Mouse (Mus musculus) lung, embryonic 14.5 days (tissue): ENCODE results near the gene Bcl7a. TPM values are rescaled to one million over a fixed set of nuclear protein-coding genes. Genes with fewer than 3 reads are reported as not detected.

Experiments
- ATAC-seq: fragments of 200-750 bp; cut with Nextera tagmentation; 2 replicates; pipeline ENCODE4 v1.8.0; 2017; ENCODE audit warnings: mild to moderate bottlenecking, moderate TSS enrichment, moderate library complexity; ENCODE audit not compliant: insufficient read depth
- DNase-seq: peaks from one replicate; pipeline ENCODE4 v3.0.0-alpha.2; 2015
- H3K27ac ChIP-seq: fragments of 300-500 bp; sonication (generic); 2 replicates; pipeline ENCODE4 v1.5.1; 2014; ENCODE audit warnings: low read depth, mild to moderate bottlenecking, moderate library complexity
- H3K27me3 ChIP-seq: fragments of 300-500 bp; sonication (generic); 2 replicates; pipeline ENCODE4 v1.6.1; 2014; ENCODE audit warnings: low read length, control low read depth; ENCODE audit not compliant: insufficient read depth
- H3K36me3 ChIP-seq: fragments of 300-500 bp; sonication (generic); 2 replicates; pipeline ENCODE4 v1.6.1; 2014; ENCODE audit warnings: control low read depth; ENCODE audit not compliant: insufficient read depth
- H3K4me1 ChIP-seq: fragments of 300-500 bp; sonication (generic); 2 replicates; pipeline ENCODE4 v1.6.1; 2014; ENCODE audit warnings: antibody characterized with exemption, control low read depth; ENCODE audit not compliant: insufficient read depth
- H3K4me2 ChIP-seq: fragments of 300-500 bp; sonication (generic); 2 replicates; pipeline ENCODE4 v1.6.1; 2014; ENCODE audit warnings: mild to moderate bottlenecking
- H3K4me3 ChIP-seq: fragments of 300-500 bp; sonication (generic); 2 replicates; pipeline ENCODE4 v1.5.1; 2014; ENCODE audit warnings: low read depth, low read length
- H3K9ac ChIP-seq: fragments of 300-500 bp; sonication (generic); 2 replicates; pipeline ENCODE4 v1.6.1; 2014
- H3K9me3 ChIP-seq: fragments of 300-500 bp; sonication (generic); 2 replicates; pipeline ENCODE4 v1.6.1; 2016; ENCODE audit warnings: low read depth, low read length, control low read depth
- CTCF ChIP-seq: IDR thresholded peaks from 2 replicates; pipeline ENCODE4 v1.5.1; 2016; ENCODE audit warnings: antibody characterized with exemption, low read depth
- WGBS: fragments of 180-500 bp; shearing (Covaris S2); extraction: QIAGEN DNeasy Blood & Tissue Kit; methylation state at CpG from one replicate; pipeline ENCODE4 v1.1.7; 2014; 5-methylcytosine and 5-hydroxymethylcytosine counted together
- polyA plus RNA-seq: library from polyadenylated mRNA; unstranded; fragments of >200 nt; fragmentation: Nextera tagmentation; extraction: Ambion mirVana; gene quantifications from 2 replicates; pipeline ENCODE4 v1.2.1, GENCODE M21; 2014

Gene Bcl7a
- polyA plus RNA-seq, 1 experiment from 2014 or later = 24.9 TPM

GRCm38 (mm10) chr5:123377120-123377955, 33.7 kb downstream of the Bcl7a start:
- ATAC-seq (peak; percentile 56), DNase-seq (peak; percentile 88)
- H3K4me3 ChIP-seq = no peak overlapping the region
- peaks cover 9% of the 10 kb centered on the region for H3K27me3 ChIP-seq
- H3K4me1 ChIP-seq = peaks cover 7% of the 10 kb centered on the region; the same call in 1 of the 2 replicates
- H3K9ac ChIP-seq = no peak overlapping the region
- H3K4me2 ChIP-seq = peak overlapping the region; percentile 19
- H3K27ac ChIP-seq = peak overlapping the region; percentile 54; the same call in 1 of the 2 replicates
- 59% methylated on average over 15 of the region's 15 CpGs for WGBS
- TF ChIP-seq CTCF = peak; percentile 96
- no peaks in the 10 kb centered on the region for H3K9me3 ChIP-seq
- peaks cover 18% of the 10 kb centered on the region for H3K36me3 ChIP-seq

- peaks cover 7% of the 10 kb centered on the region; the same call in 1 of the 2 replicates for H3K4me1 ChIP-seq
- no peak overlapping the region for H3K4me2 ChIP-seq
- no peak for TF ChIP-seq CTCF
- no peak overlapping the region for H3K4me3 ChIP-seq
- H3K9me3 ChIP-seq = no peaks in the 10 kb centered on the region
- H3K27ac ChIP-seq = no peak overlapping the region
- H3K27me3 ChIP-seq = peaks cover 10% of the 10 kb centered on the region
- ATAC-seq (no peak), DNase-seq (no peak)
- WGBS = 73% methylated on average over 9 of the region's 9 CpGs
- H3K9ac ChIP-seq = no peak overlapping the region
- peaks cover 6% of the 10 kb centered on the region for H3K36me3 ChIP-seq
Observed at GRCm38 (mm10) chr5:123378712-123379111, 35.1 kb downstream of the Bcl7a start.

GRCm38 (mm10) chr5:123379504-123379931, 35.9 kb downstream of the Bcl7a start:
- ATAC-seq (no peak), DNase-seq (no peak)
- H3K9me3 ChIP-seq = no peaks in the 10 kb centered on the region
- no peak overlapping the region for H3K4me3 ChIP-seq
- peaks cover 7% of the 10 kb centered on the region; the same call in 1 of the 2 replicates for H3K4me1 ChIP-seq
- TF ChIP-seq CTCF = no peak
- H3K27ac ChIP-seq = no peak overlapping the region
- no peak overlapping the region for H3K4me2 ChIP-seq
- H3K27me3 ChIP-seq = peaks cover 10% of the 10 kb centered on the region
- peaks cover 3% of the 10 kb centered on the region; the same call in 1 of the 2 replicates for H3K36me3 ChIP-seq
- 50% methylated on average over 5 of the region's 5 CpGs for WGBS
- H3K9ac ChIP-seq = no peak overlapping the region

- Histone ChIP-seq H3K4me3 (no peak overlapping the region), H3K9ac (no peak overlapping the region), H3K4me2 (peak overlapping the region; percentile 36; the same call in 1 of the 2 replicates), H3K36me3 (no peaks in the 10 kb centered on the region), H3K4me1 (peaks cover 7% of the 10 kb centered on the region; the same call in 1 of the 2 replicates), H3K9me3 (no peaks in the 10 kb centered on the region), H3K27ac (no peak overlapping the region), H3K27me3 (peaks cover 10% of the 10 kb centered on the region)
- WGBS = 9% methylated on average over 20 of the region's 20 CpGs
- DNase-seq = peak; percentile 66
- ATAC-seq = no peak
- TF ChIP-seq CTCF = no peak
Observed at GRCm38 (mm10) chr5:123381968-123382367, 38.3 kb downstream of the Bcl7a start.

- H3K4me2 ChIP-seq = no peak overlapping the region
- WGBS = 80% methylated on average over 8 of the region's 8 CpGs
- ATAC-seq = no peak
- H3K27me3 ChIP-seq = peaks cover 10% of the 10 kb centered on the region
- TF ChIP-seq CTCF = no peak
- no peak overlapping the region for H3K9ac ChIP-seq
- H3K36me3 ChIP-seq = no peaks in the 10 kb centered on the region
- no peak overlapping the region for H3K4me3 ChIP-seq
- no peak overlapping the region for H3K27ac ChIP-seq
- no peaks in the 10 kb centered on the region for H3K9me3 ChIP-seq
- DNase-seq = no peak
- H3K4me1 ChIP-seq = peaks cover 4% of the 10 kb centered on the region; the same call in 1 of the 2 replicates
Observed at GRCm38 (mm10) chr5:123382686-123383085, 39.1 kb downstream of the Bcl7a start.

- TF ChIP-seq CTCF = no peak
- H3K4me1 ChIP-seq = no peaks in the 10 kb centered on the region; the same call in none of the 2 replicates
- 25% methylated on average over 3 of the region's 3 CpGs for WGBS
Observed at GRCm38 (mm10) chr5:123388452-123388851, 44.8 kb downstream of the Bcl7a start.

More at GRCm38 (mm10) chr5:123388452-123388851, 44.8 kb downstream of the Bcl7a start:
- Histone ChIP-seq H3K4me3 (no peak overlapping the region), H3K27me3 (no peaks in the 10 kb centered on the region), H3K27ac (no peak overlapping the region), H3K9ac (no peak overlapping the region), H3K9me3 (no peaks in the 10 kb centered on the region), H3K4me2 (no peak overlapping the region), H3K36me3 (no peaks in the 10 kb centered on the region)
- no peak for DNase-seq
- ATAC-seq = no peak
